Mouse (Mus musculus) olfactory bulb, adult 2 months (tissue): ENCODE measurements around the gene Snx30.

ENCODE experiments used
- CTCF ChIP-seq: fragments of 200-500 bp; IDR thresholded peaks from 2 replicates; pipeline ENCODE4 v1.5.1; 2012; ENCODE audit warnings: low read depth, mild to moderate bottlenecking, low read length, moderate library complexity; ENCODE audit not compliant: insufficient read depth
- POLR2A ChIP-seq: fragments of 200-500 bp; IDR thresholded peaks from 2 replicates; pipeline ENCODE4 v1.6.1; 2012; ENCODE audit warnings: mild to moderate bottlenecking, low read depth, low read length, moderate library complexity; ENCODE audit not compliant: insufficient read depth

DNA sequence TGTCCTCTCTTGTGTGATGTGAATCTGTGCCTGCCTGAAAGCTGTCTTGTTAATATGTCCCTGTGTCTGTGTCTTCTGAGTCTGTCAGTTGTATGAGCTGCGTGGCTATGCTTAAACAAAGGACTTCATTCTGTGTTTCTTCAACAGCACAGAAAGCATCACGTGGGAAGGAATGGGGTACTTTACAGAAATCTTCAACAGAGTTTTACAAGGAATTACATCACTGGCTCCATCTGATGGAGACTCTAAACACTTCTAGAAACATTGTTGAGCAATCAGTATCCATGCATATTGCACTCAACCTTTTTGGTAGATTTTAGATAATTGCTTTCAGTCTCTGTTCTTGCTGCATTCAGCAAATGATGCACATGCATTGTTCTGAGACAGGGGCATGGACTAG, 71.4 kb downstream of the Snx30 start:
- TF ChIP-seq POLR2A: no peak
- TF ChIP-seq CTCF: no peak
